Mouse (Mus musculus): ENCODE data around the gene Hrc. TPM values are rescaled to one million over a fixed set of nuclear protein-coding genes. Genes with fewer than 3 reads are reported as not detected.

Hrc gene
- total RNA-seq, 2 experiments from 2014 or later = 0.99 to 1.2 TPM

GRCm38 (mm10) chr7:45360404-45361125 lies 25.5 kb downstream of the Hrc start:
- no peak for DNase-seq (ENCODE audit: low spot score in 2 of 2)
- intact Hi-C loops (cut with DNase I) = no loop called here

GRCm38 (mm10) chr7:45361243-45361804 lies 26.2 kb downstream of the Hrc start:
- peak; percentile 84 to 89 for DNase-seq (ENCODE audit: low spot score in 2 of 2)
- intact Hi-C loops (cut with DNase I) = no loop called here

- intact Hi-C loops (cut with DNase I) = no loop called here
- no peak for DNase-seq (ENCODE audit: low spot score in 2 of 2)
Measured at GRCm38 (mm10) chr7:45362801-45363200, 27.7 kb downstream of the Hrc start.

- intact Hi-C loops (cut with DNase I) = no loop called here
- no peak for DNase-seq (ENCODE audit: low spot score in 2 of 2)
Measured at GRCm38 (mm10) chr7:45363983-45364382, 28.9 kb downstream of the Hrc start.

- no peak for DNase-seq (ENCODE audit: low spot score in 2 of 2)
- intact Hi-C loops (cut with DNase I) = loop anchor here (5.0 kb wide), 1 partner anchor 64 kb away; no protein-coding TSS in a partner anchor
Measured at GRCm38 (mm10) chr7:45365742-45366651, 30.9 kb downstream of the Hrc start.

GRCm38 (mm10) chr7:45366652-45367019 lies 31.5 kb downstream of the Hrc start, which contains the start of gene Ppfia3:
TSS of gene Ppfia3 (minus strand) at chr7:45367019.
- no peak for DNase-seq (ENCODE audit: low spot score in 2 of 2)
- intact Hi-C loops (cut with DNase I) = loop anchor here (5.0 kb wide), 1 partner anchor 64 kb away; no protein-coding TSS in a partner anchor

- peak; percentile 98 to 99 for DNase-seq (ENCODE audit: low spot score in 2 of 2)
- intact Hi-C loops (cut with DNase I) = loop anchor here (5.0 kb wide), 1 partner anchor 65 kb away; no protein-coding TSS in a partner anchor
Measured at GRCm38 (mm10) chr7:45367020-45367880, 32.2 kb downstream of the Hrc start.

- intact Hi-C loops (cut with DNase I) = loop anchor here (5.0 kb wide), 1 partner anchor 66 kb away; no protein-coding TSS in a partner anchor
Measured at GRCm38 (mm10) chr7:45368178-45368577, 33.1 kb downstream of the Hrc start.

GRCm38 (mm10) chr7:45369022-45369745 lies 34.1 kb downstream of the Hrc start:
- intact Hi-C loops (cut with DNase I) = loop anchor here (5.0 kb wide), 1 partner anchor 67 kb away; no protein-coding TSS in a partner anchor

More at GRCm38 (mm10) chr7:45368178-45368577, 33.1 kb downstream of the Hrc start:
- DNase-seq (ENCODE audit: low spot score in 2 of 2) = peak; percentile 36 to 49

GRCm38 (mm10) chr7:45369836-45370474 lies 34.9 kb downstream of the Hrc start:
- intact Hi-C loops (cut with DNase I) = loop anchor here (5.0 kb wide), 1 partner anchor 68 kb away; no protein-coding TSS in a partner anchor
- DNase-seq (ENCODE audit: low spot score in 2 of 2) = no peak

More at GRCm38 (mm10) chr7:45369022-45369745, 34.1 kb downstream of the Hrc start:
- DNase-seq (ENCODE audit: low spot score in 2 of 2) = no peak

- peak; percentile 93 for DNase-seq (ENCODE audit: low spot score in 2 of 2)
- intact Hi-C loops (cut with DNase I) = no loop called here
Measured at GRCm38 (mm10) chr7:45370475-45371311, 35.6 kb downstream of the Hrc start, which contains the start of gene Lin7b. TSS of gene Lin7b (minus strand) at chr7:45370583.

GRCm38 (mm10) chr7:45372371-45372770 lies 37.3 kb downstream of the Hrc start:
- intact Hi-C loops (cut with DNase I) = no loop called here
- DNase-seq (ENCODE audit: low spot score in 2 of 2) = no peak

GRCm38 (mm10) chr7:45374620-45375019 lies 39.5 kb downstream of the Hrc start:
- intact Hi-C loops (cut with DNase I) = no loop called here
- no peak for DNase-seq (ENCODE audit: low spot score in 2 of 2)

GRCm38 (mm10) chr7:45376057-45376456 lies 41.0 kb downstream of the Hrc start:
- intact Hi-C loops (cut with DNase I) = no loop called here

GRCm38 (mm10) chr7:45386077-45386476 lies 51.0 kb downstream of the Hrc start:
- intact Hi-C loops (cut with DNase I) = no loop called here
- no peak for DNase-seq (ENCODE audit: low spot score in 2 of 2)

More at GRCm38 (mm10) chr7:45376057-45376456, 41.0 kb downstream of the Hrc start:
- peak in 1 of 2 experiments; percentile 76 for DNase-seq (ENCODE audit: low spot score in 2 of 2)

All from left cerebral cortex, postnatal 14 days (tissue).